Mouse (Mus musculus): Measurements from ENCODE around the gene Shroom4. TPM values are rescaled to one million over a fixed set of nuclear protein-coding genes. Genes with fewer than 3 reads are reported as not detected.
A peak's percentile ranks its signal among the peaks of the same experiment; 100 is the strongest.
"Not testable (repeated sequence)": the region's sequence is repeated elsewhere in the genome, so short reads cannot be mapped to it uniquely, and the experiment has no call there.

Shroom4 gene
- polyA plus RNA-seq, 1 experiment, result 2.0 TPM

GRCm38 (mm10) chrX:6448001-6448400 is 48.3 kb downstream of the Shroom4 start:
- H3K4me3 ChIP-seq (replicated peaks; ENCODE audit: insufficient read depth, low read depth, low read length), result no peak overlapping the region
- WGBS, result 40% methylated on average over 4 of the region's 4 CpGs
- peak in 1 of 2 experiments; percentile 8 for DNase-seq
- H3K4me1 ChIP-seq (ENCODE audit: control insufficient read depth, insufficient read depth, low read length), result no peaks in the 10 kb centered on the region
- no peak overlapping the region for H3K27ac ChIP-seq (ENCODE audit: insufficient read depth, low read length)
- H3K27me3 ChIP-seq (ENCODE audit: control insufficient read depth, insufficient read depth, low read length), result no peaks in the 10 kb centered on the region
- TF ChIP-seq CTCF (IDR thresholded peaks at IDR 0.05; ENCODE audit: borderline replicate concordance, insufficient read depth, low read depth, low read length) (no peak), POLR2A (IDR thresholded peaks at IDR 0.05; ENCODE audit: borderline replicate concordance, insufficient read depth, low read length) (no peak)

GRCm38 (mm10) chrX:6453220-6453619 is 53.6 kb downstream of the Shroom4 start:
- DNase-seq, result no peak
- H3K4me3 ChIP-seq (replicated peaks; ENCODE audit: insufficient read depth, low read depth, low read length), result no peak overlapping the region
- TF ChIP-seq CTCF (IDR thresholded peaks at IDR 0.05; ENCODE audit: borderline replicate concordance, insufficient read depth, low read depth, low read length) (no peak), POLR2A (IDR thresholded peaks at IDR 0.05; ENCODE audit: borderline replicate concordance, insufficient read depth, low read length) (no peak)
- no peaks in the 10 kb centered on the region for H3K27me3 ChIP-seq (ENCODE audit: control insufficient read depth, insufficient read depth, low read length)
- H3K27ac ChIP-seq (ENCODE audit: insufficient read depth, low read length), result no peak overlapping the region
- WGBS, result 93% methylated on average over 4 of the region's 4 CpGs
- H3K4me1 ChIP-seq (ENCODE audit: control insufficient read depth, insufficient read depth, low read length), result no peaks in the 10 kb centered on the region

- H3K27ac ChIP-seq (ENCODE audit: insufficient read depth, low read length); H3K4me3 ChIP-seq (replicated peaks; ENCODE audit: insufficient read depth, low read depth, low read length); H3K4me1 ChIP-seq (ENCODE audit: control insufficient read depth, insufficient read depth, low read length); H3K27me3 ChIP-seq (ENCODE audit: control insufficient read depth, insufficient read depth, low read length); DNase-seq: not testable (repeated sequence)
- WGBS, result no CpG with 5 or more reads among the region's 1 CpGs
These were observed 69.6 kb downstream of the Shroom4 start for GRCm38 (mm10) chrX:6469251-6469650.

GRCm38 (mm10) chrX:6472563-6472962 is 72.9 kb downstream of the Shroom4 start:
- not testable (repeated sequence) for H3K4me3 ChIP-seq (replicated peaks; ENCODE audit: insufficient read depth, low read depth, low read length); H3K27me3 ChIP-seq (ENCODE audit: control insufficient read depth, insufficient read depth, low read length); DNase-seq; H3K27ac ChIP-seq (ENCODE audit: insufficient read depth, low read length); H3K4me1 ChIP-seq (ENCODE audit: control insufficient read depth, insufficient read depth, low read length)
- WGBS, result no CpG with 5 or more reads among the region's 1 CpGs

GRCm38 (mm10) chrX:6475177-6475576 is 75.5 kb downstream of the Shroom4 start:
- DNase-seq, result no peak
- no peaks in the 10 kb centered on the region for H3K4me1 ChIP-seq (ENCODE audit: control insufficient read depth, insufficient read depth, low read length)

GRCm38 (mm10) chrX:6482268-6482667 is 82.6 kb downstream of the Shroom4 start:
- 73% methylated on average over 4 of the region's 4 CpGs for WGBS
- Histone ChIP-seq H3K4me3 (replicated peaks; ENCODE audit: insufficient read depth, low read depth, low read length) (no peak overlapping the region), H3K4me1 (ENCODE audit: control insufficient read depth, insufficient read depth, low read length) (no peaks in the 10 kb centered on the region), H3K27ac (ENCODE audit: insufficient read depth, low read length) (no peak overlapping the region), H3K27me3 (ENCODE audit: control insufficient read depth, insufficient read depth, low read length) (no peaks in the 10 kb centered on the region)
- DNase-seq, result no peak
- no peak for TF ChIP-seq POLR2A (IDR thresholded peaks at IDR 0.05; ENCODE audit: borderline replicate concordance, insufficient read depth, low read length)
- 0 out of 2 replicates have a peak, but pooled peaks have one; percentile 6 for TF ChIP-seq CTCF (IDR thresholded peaks at IDR 0.05; ENCODE audit: borderline replicate concordance, insufficient read depth, low read depth, low read length)

More at GRCm38 (mm10) chrX:6475177-6475576, 75.5 kb downstream of the Shroom4 start:
- no peak for TF ChIP-seq POLR2A (IDR thresholded peaks at IDR 0.05; ENCODE audit: borderline replicate concordance, insufficient read depth, low read length)
- TF ChIP-seq CTCF (IDR thresholded peaks at IDR 0.05; ENCODE audit: borderline replicate concordance, insufficient read depth, low read depth, low read length), result no peak
- H3K27me3 ChIP-seq (ENCODE audit: control insufficient read depth, insufficient read depth, low read length), result no peaks in the 10 kb centered on the region
- H3K4me3 ChIP-seq (replicated peaks; ENCODE audit: insufficient read depth, low read depth, low read length), result no peak overlapping the region
- 29% methylated on average over 1 of the region's 1 CpGs for WGBS
- H3K27ac ChIP-seq (ENCODE audit: insufficient read depth, low read length), result no peak overlapping the region

- TF ChIP-seq CTCF (IDR thresholded peaks at IDR 0.05; ENCODE audit: borderline replicate concordance, insufficient read depth, low read depth, low read length) (no peak), POLR2A (IDR thresholded peaks at IDR 0.05; ENCODE audit: borderline replicate concordance, insufficient read depth, low read length) (no peak)
- Histone ChIP-seq H3K27me3 (ENCODE audit: control insufficient read depth, insufficient read depth, low read length) (no peaks in the 10 kb centered on the region), H3K27ac (ENCODE audit: insufficient read depth, low read length) (no peak overlapping the region), H3K4me1 (ENCODE audit: control insufficient read depth, insufficient read depth, low read length) (no peaks in the 10 kb centered on the region), H3K4me3 (replicated peaks; ENCODE audit: insufficient read depth, low read depth, low read length) (no peak overlapping the region)
- DNase-seq, result no peak
- WGBS, result 58% methylated on average over 8 of the region's 8 CpGs
These were observed 84.2 kb downstream of the Shroom4 start for GRCm38 (mm10) chrX:6483817-6484216.

- Histone ChIP-seq H3K4me1 (ENCODE audit: control insufficient read depth, insufficient read depth, low read length) (no peaks in the 10 kb centered on the region), H3K27me3 (ENCODE audit: control insufficient read depth, insufficient read depth, low read length) (no peaks in the 10 kb centered on the region), H3K27ac (ENCODE audit: insufficient read depth, low read length) (no peak overlapping the region), H3K4me3 (replicated peaks; ENCODE audit: insufficient read depth, low read depth, low read length) (no peak overlapping the region)
- no peak for DNase-seq
- WGBS, result 80% methylated on average over 4 of the region's 4 CpGs
- no peak for TF ChIP-seq CTCF (IDR thresholded peaks at IDR 0.05; ENCODE audit: borderline replicate concordance, insufficient read depth, low read depth, low read length)
- TF ChIP-seq POLR2A (IDR thresholded peaks at IDR 0.05; ENCODE audit: borderline replicate concordance, insufficient read depth, low read length), result no peak
These were observed 90.8 kb downstream of the Shroom4 start for GRCm38 (mm10) chrX:6490433-6490832.

- no peak for DNase-seq
- Histone ChIP-seq H3K4me1 (ENCODE audit: control insufficient read depth, insufficient read depth, low read length) (no peaks in the 10 kb centered on the region), H3K27ac (ENCODE audit: insufficient read depth, low read length) (no peak overlapping the region), H3K27me3 (ENCODE audit: control insufficient read depth, insufficient read depth, low read length) (no peaks in the 10 kb centered on the region), H3K4me3 (replicated peaks; ENCODE audit: insufficient read depth, low read depth, low read length) (no peak overlapping the region)
- TF ChIP-seq CTCF (IDR thresholded peaks at IDR 0.05; ENCODE audit: borderline replicate concordance, insufficient read depth, low read depth, low read length) (no peak), POLR2A (IDR thresholded peaks at IDR 0.05; ENCODE audit: borderline replicate concordance, insufficient read depth, low read length) (no peak)
These were observed 95.8 kb downstream of the Shroom4 start for GRCm38 (mm10) chrX:6495456-6495855.

Measured in cerebellum, adult 2 months (tissue).